24 mouse cellular contexts compared by ENCODE assay signal in genomic region chr19:18710903-18711302, GRCm38 (mm10). TPM values are rescaled to one million over a fixed set of nuclear protein-coding genes. Genes with fewer than 3 reads are reported as not detected.
DNase-seq lines count a peak whose midpoint lies in the region; ATAC-seq and TF ChIP-seq lines count a peak whose summit lies in the region.
"Had no signal": no experiment of that assay in that cellular context is flagged by ENCODE, and none has a peak within 500 bp of the region (broad histone marks: within the 10 kb centered on the region; RNA-seq: fewer than 3 reads in every experiment).

No protein-coding gene starts in this region.

- 92% methylated on average over 6 of the region's 6 CpGs for WGBS in thymus, adult 2 months
- WGBS in midbrain, embryonic 14.5 days, result 54% methylated on average over 6 of the region's 6 CpGs

- DNase-seq in cerebellum, adult 9-11 months, result peak; percentile 25
- DNase-seq in cerebellum, adult 9-10 months, result no peak
- DNase-seq in ES-CJ7 (ENCODE audit: low read depth, low spot score) (peak; percentile 96), R1 (ENCODE audit: low read depth, low spot score) (peak; percentile 94), ZHBTc4 (ENCODE audit: low read depth, low spot score) (peak; percentile 94)
- no peak for DNase-seq in layer of hippocampus, adult 11-12 months (ENCODE audit: low spot score)
- DNase-seq in thymus, adult 2 months, result no peak
- no peak for DNase-seq in midbrain, embryonic 14.5 days
- DNase-seq: adrenal gland, adult 2 months; adrenal gland, postnatal 10 days; adrenal gland, postnatal 25 days; cerebellum, adult 11 months; cerebellum, adult 2 months; cerebellum, postnatal 36 days; embryo, embryonic 11 days had no signal

- no peak for ATAC-seq in midbrain, embryonic 14.5 days (ENCODE audit: low FRiP score, low TSS enrichment)
- ATAC-seq: forebrain, embryonic 14.5 days; forebrain, embryonic 16.5 days; Patski had no signal

- no peak overlapping the region for H3K4me2 ChIP-seq in midbrain, embryonic 14.5 days (ENCODE audit: low read length)
- H3K4me2 ChIP-seq: embryonic facial prominence, embryonic 13.5 days; embryonic facial prominence, embryonic 15.5 days; forebrain, embryonic 12.5 days had no signal

- H3K4me1 ChIP-seq in thymus, adult 2 months (replicated peaks; ENCODE audit: control insufficient read depth, insufficient read depth, low read length), result peaks cover 11% of the 10 kb centered on the region
- peaks cover 14% of the 10 kb centered on the region for H3K4me1 ChIP-seq in midbrain, embryonic 14.5 days (ENCODE audit: control insufficient read depth, insufficient read depth, low read length)

- TF ChIP-seq CTCF in thymus, adult 2 months (IDR thresholded peaks at IDR 0.05; ENCODE audit: borderline replicate concordance, control insufficient read depth, extremely low read depth, insufficient read depth, low read length, poor library complexity), result no peak

- H3K27ac ChIP-seq in thymus, adult 2 months (ENCODE audit: control insufficient read depth, insufficient read depth, low read length), result no peak overlapping the region
- no peak overlapping the region for H3K27ac ChIP-seq in midbrain, embryonic 14.5 days (replicated peaks; ENCODE audit: low read depth, low read length)
- H3K27ac ChIP-seq: embryonic facial prominence, embryonic 13.5 days; embryonic facial prominence, embryonic 15.5 days; forebrain, embryonic 10.5 days; forebrain, embryonic 12.5 days had no signal

- no peak overlapping the region for H3K4me3 ChIP-seq in thymus, adult 2 months (ENCODE audit: control insufficient read depth, insufficient read depth, low read length)
- no peak overlapping the region for H3K4me3 ChIP-seq in midbrain, embryonic 14.5 days (replicated peaks; ENCODE audit: low read depth, low read length)
- H3K4me3 ChIP-seq: embryonic facial prominence, embryonic 13.5 days; embryonic facial prominence, embryonic 15.5 days; forebrain, embryonic 10.5 days; forebrain, embryonic 12.5 days had no signal

- no peaks in the 10 kb centered on the region for H3K36me3 ChIP-seq in thymus, adult 2 months (ENCODE audit: control insufficient read depth, insufficient read depth, low read length)
- no peaks in the 10 kb centered on the region for H3K36me3 ChIP-seq in midbrain, embryonic 14.5 days (ENCODE audit: control insufficient read depth, insufficient read depth, low read length)
- H3K36me3 ChIP-seq: embryonic facial prominence, embryonic 13.5 days; embryonic facial prominence, embryonic 15.5 days; forebrain, embryonic 12.5 days had no signal

- no peak for TF ChIP-seq POLR2A in thymus, adult 2 months (IDR thresholded peaks at IDR 0.05; ENCODE audit: control insufficient read depth, extremely low read depth, insufficient read depth, low read length, poor library complexity)

- H3K9ac ChIP-seq in midbrain, embryonic 14.5 days (replicated peaks; ENCODE audit: low read length), result no peak overlapping the region
- H3K9ac ChIP-seq: embryonic facial prominence, embryonic 13.5 days; embryonic facial prominence, embryonic 15.5 days; forebrain, embryonic 12.5 days had no signal

- no peaks in the 10 kb centered on the region for H3K9me3 ChIP-seq in midbrain, embryonic 14.5 days (ENCODE audit: control insufficient read depth, low read length)
- H3K9me3 ChIP-seq: embryonic facial prominence, embryonic 13.5 days; embryonic facial prominence, embryonic 15.5 days; forebrain, embryonic 10.5 days; forebrain, embryonic 12.5 days; G1E had no signal

- no peaks in the 10 kb centered on the region for H3K27me3 ChIP-seq in thymus, adult 2 months (ENCODE audit: control insufficient read depth, insufficient read depth, low read length)
- no peaks in the 10 kb centered on the region for H3K27me3 ChIP-seq in midbrain, embryonic 14.5 days (ENCODE audit: control insufficient read depth, insufficient read depth, low read length)
- H3K27me3 ChIP-seq: embryonic facial prominence, embryonic 13.5 days; embryonic facial prominence, embryonic 15.5 days; forebrain, embryonic 12.5 days; Patski had no signal

RNA-seq across cellular contexts. Expression of gene D030056L22Rik, which starts 2.1 kb away (rescaled TPM):
- 20.1 and 25.7 TPM in 2 replicates for polyA plus RNA-seq in thymus, adult 2 months (2012; rRNA removed)
- polyA plus RNA-seq in midbrain, embryonic 14.5 days (2014; fragmentation: Nextera tagmentation; extraction: Ambion mirVana), result 66.5 and 68.7 TPM in 2 replicates

RNA-seq across cellular contexts. Expression of gene Trpm6, which starts 38.9 kb away (rescaled TPM):
- 0.07 and 0.19 TPM in 2 replicates for polyA plus RNA-seq in thymus, adult 2 months (2012; rRNA removed)
- 0.32 and 0.36 TPM in 2 replicates for polyA plus RNA-seq in midbrain, embryonic 14.5 days (2014; fragmentation: Nextera tagmentation; extraction: Ambion mirVana)
- polyA plus RNA-seq: erythroblast, embryonic 14.5 days; G1E had no signal

RNA-seq across cellular contexts. Expression of gene Carnmt1, which starts 40.3 kb away (rescaled TPM):
- polyA plus RNA-seq in thymus, adult 2 months (2012; rRNA removed), result 6.6 and 11.7 TPM in 2 replicates
- polyA plus RNA-seq in midbrain, embryonic 14.5 days (2014; fragmentation: Nextera tagmentation; extraction: Ambion mirVana), result 18.0 and 18.4 TPM in 2 replicates

Comparison
In these comparisons a context has a peak if more than half of its experiments do, and no peak if none do; other contexts are left out.
1. DNase-seq: peak in cerebellum, adult 9-11 months (single experiment), ES-CJ7 (single experiment), R1 (single experiment) and ZHBTc4 (single experiment); none in cerebellum, adult 9-10 months (single experiment), layer of hippocampus, adult 11-12 months (single experiment), thymus, adult 2 months (single experiment) and midbrain, embryonic 14.5 days (single experiment).